Mouse (Mus musculus) embryonic facial prominence, embryonic 13.5 days (tissue): ENCODE results near the gene Gm42420. TPM values are rescaled to one million over a fixed set of nuclear protein-coding genes. Genes with fewer than 3 reads are reported as not detected.

Experiments
- ATAC-seq: fragments of 200-750 bp; cut with Nextera tagmentation; 2 replicates; pipeline ENCODE4 v1.8.0; 2017; ENCODE audit warnings: low read depth; ENCODE audit not compliant: insufficient number of reproducible peaks, insufficient read depth, low FRiP score, low TSS enrichment
- H3K27ac ChIP-seq: fragments of 300-500 bp; sonication (generic); 2 replicates; pipeline ENCODE4 v1.5.1; 2015; ENCODE audit warnings: moderate library complexity, mild to moderate bottlenecking, inconsistent platforms
- H3K27me3 ChIP-seq: fragments of 300-500 bp; sonication (generic); 2 replicates; pipeline ENCODE4 v1.6.1; 2015; ENCODE audit warnings: mild to moderate bottlenecking, inconsistent platforms
- H3K36me3 ChIP-seq: fragments of 300-500 bp; sonication (generic); 2 replicates; pipeline ENCODE4 v1.6.1; 2015; ENCODE audit warnings: mild to moderate bottlenecking, inconsistent platforms
- H3K4me1 ChIP-seq: fragments of 300-500 bp; sonication (generic); 2 replicates; pipeline ENCODE4 v1.6.1; 2015; ENCODE audit warnings: inconsistent platforms
- H3K4me2 ChIP-seq: fragments of 300-500 bp; sonication (generic); 2 replicates; pipeline ENCODE4 v1.6.1; 2015; ENCODE audit warnings: moderate library complexity, mild to moderate bottlenecking, inconsistent platforms
- H3K4me3 ChIP-seq: fragments of 300-500 bp; sonication (generic); 2 replicates; pipeline ENCODE4 v1.5.1; 2015; ENCODE audit warnings: mild to moderate bottlenecking, inconsistent platforms
- H3K9ac ChIP-seq: fragments of 300-500 bp; sonication (generic); 2 replicates; pipeline ENCODE4 v1.6.1; 2015; ENCODE audit warnings: mild to moderate bottlenecking, inconsistent platforms
- H3K9me3 ChIP-seq: fragments of 300-500 bp; sonication (generic); 2 replicates; pipeline ENCODE4 v1.6.1; 2016; ENCODE audit warnings: inconsistent platforms
- WGBS: fragments of 180-500 bp; shearing (Covaris S2); methylation state at CpG from one replicate; pipeline ENCODE4 v1.1.7; 2015; ENCODE audit warnings: mixed read lengths; 5-methylcytosine and 5-hydroxymethylcytosine counted together
- polyA plus RNA-seq: library from polyadenylated mRNA; unstranded; fragments of >200 nt; fragmentation: Nextera tagmentation; extraction: Ambion mirVana; gene quantifications from 2 replicates; pipeline ENCODE4 v1.2.1, GENCODE M21; 2015

The Gm42420 gene
- polyA plus RNA-seq, 1 experiment from 2014 or later: not detected

- H3K9ac ChIP-seq: 0 out of 2 replicates have a peak overlapping the region, but pooled peaks have one; percentile 11
- no peak for ATAC-seq
- WGBS: 74% methylated on average over 12 of the region's 12 CpGs
- no peaks in the 10 kb centered on the region for H3K27me3 ChIP-seq
- peak overlapping the region; percentile 71 for H3K4me2 ChIP-seq
- H3K9me3 ChIP-seq: no peaks in the 10 kb centered on the region
- peaks cover 47% of the 10 kb centered on the region for H3K4me1 ChIP-seq
- no peak overlapping the region; the same call in 1 of the 2 replicates for H3K27ac ChIP-seq
- peaks cover 16% of the 10 kb centered on the region for H3K36me3 ChIP-seq
- no peak overlapping the region for H3K4me3 ChIP-seq
Measured at GRCm38 (mm10) chr6:39554888-39555647, 30.5 kb upstream of the Gm42420 start.

- Histone ChIP-seq H3K9ac (0 out of 2 replicates have a peak overlapping the region, but pooled peaks have one; percentile 11), H3K4me1 (peaks cover 47% of the 10 kb centered on the region), H3K4me3 (no peak overlapping the region), H3K27ac (no peak overlapping the region; the same call in 1 of the 2 replicates), H3K36me3 (peaks cover 16% of the 10 kb centered on the region), H3K9me3 (no peaks in the 10 kb centered on the region), H3K4me2 (peak overlapping the region; percentile 71), H3K27me3 (no peaks in the 10 kb centered on the region)
- no peak for ATAC-seq
- WGBS: 72% methylated on average over 2 of the region's 2 CpGs
Measured at GRCm38 (mm10) chr6:39555648-39555945, 30.0 kb upstream of the Gm42420 start.

- peak; percentile 66 for ATAC-seq
- peaks cover 10% of the 10 kb centered on the region; the same call in 1 of the 2 replicates for H3K36me3 ChIP-seq
- peaks cover 46% of the 10 kb centered on the region for H3K4me1 ChIP-seq
- no peaks in the 10 kb centered on the region for H3K27me3 ChIP-seq
- under 1% methylated on average over 43 of the region's 54 CpGs for WGBS
- peak overlapping the region; percentile 71 for H3K4me2 ChIP-seq
- H3K4me3 ChIP-seq: peak overlapping the region; percentile 71
- peak overlapping the region; percentile 94 for H3K9ac ChIP-seq
- peak overlapping the region; percentile 94 for H3K27ac ChIP-seq
- no peaks in the 10 kb centered on the region for H3K9me3 ChIP-seq
Measured at GRCm38 (mm10) chr6:39556900-39557659, 28.5 kb upstream of the Gm42420 start.

- peak; percentile 94 for ATAC-seq
- Histone ChIP-seq H3K36me3 (peaks cover 10% of the 10 kb centered on the region; the same call in 1 of the 2 replicates), H3K4me3 (peak within 1 kb of the TSS; percentile 71), H3K27ac (peak within 1 kb of the TSS; percentile 94), H3K4me1 (peaks cover 42% of the 10 kb centered on the region), H3K4me2 (peak within 1 kb of the TSS; percentile 71), H3K9ac (peak within 1 kb of the TSS; percentile 94), H3K27me3 (no peaks in the 10 kb centered on the region), H3K9me3 (no peaks in the 10 kb centered on the region)
- under 1% methylated on average over 50 of the region's 50 CpGs for WGBS
Measured at GRCm38 (mm10) chr6:39557723-39558261, 27.8 kb upstream of the Gm42420 start, which contains the start of gene Dennd2a. Dennd2a (minus strand) TSS chr6:39557867.

- peaks cover 3% of the 10 kb centered on the region; the same call in 1 of the 2 replicates for H3K36me3 ChIP-seq
- no peaks in the 10 kb centered on the region for H3K9me3 ChIP-seq
- no peak overlapping the region for H3K9ac ChIP-seq
- no peak for ATAC-seq
- no peak overlapping the region for H3K27ac ChIP-seq
- WGBS: 46% methylated on average over 6 of the region's 6 CpGs
- H3K4me2 ChIP-seq: no peak overlapping the region
- no peaks in the 10 kb centered on the region for H3K27me3 ChIP-seq
- no peak overlapping the region for H3K4me3 ChIP-seq
- H3K4me1 ChIP-seq: peaks cover 43% of the 10 kb centered on the region
Measured at GRCm38 (mm10) chr6:39559276-39559939, 26.1 kb upstream of the Gm42420 start.

GRCm38 (mm10) chr6:39562166-39563015 is 23.2 kb upstream of the Gm42420 start:
- WGBS: 19% methylated on average over 23 of the region's 23 CpGs
- peaks cover 19% of the 10 kb centered on the region for H3K4me1 ChIP-seq
- H3K27ac ChIP-seq: no peak overlapping the region
- ATAC-seq: no peak
- no peaks in the 10 kb centered on the region for H3K27me3 ChIP-seq
- H3K4me2 ChIP-seq: peak overlapping the region; percentile 48
- no peak overlapping the region for H3K9ac ChIP-seq
- H3K4me3 ChIP-seq: 0 out of 2 replicates have a peak overlapping the region, but pooled peaks have one; percentile 8
- no peaks in the 10 kb centered on the region for H3K9me3 ChIP-seq
- no peaks in the 10 kb centered on the region for H3K36me3 ChIP-seq

GRCm38 (mm10) chr6:39567528-39567927 is 18.0 kb upstream of the Gm42420 start:
- Histone ChIP-seq H3K4me1 (0 out of 2 replicates have a peak, but pooled peaks cover 4% of the 10 kb centered on the region), H3K4me2 (no peak overlapping the region), H3K9me3 (no peaks in the 10 kb centered on the region), H3K4me3 (no peak overlapping the region), H3K36me3 (no peaks in the 10 kb centered on the region), H3K27me3 (no peaks in the 10 kb centered on the region), H3K9ac (no peak overlapping the region), H3K27ac (no peak overlapping the region)
- WGBS: 15% methylated on average over 5 of the region's 5 CpGs
- ATAC-seq: no peak

GRCm38 (mm10) chr6:39570426-39570825 is 15.1 kb upstream of the Gm42420 start:
- no peak for ATAC-seq
- Histone ChIP-seq H3K4me1 (peaks cover 8% of the 10 kb centered on the region), H3K9me3 (no peaks in the 10 kb centered on the region), H3K4me3 (no peak overlapping the region), H3K4me2 (no peak overlapping the region), H3K9ac (no peak overlapping the region), H3K27ac (no peak overlapping the region), H3K27me3 (no peaks in the 10 kb centered on the region), H3K36me3 (no peaks in the 10 kb centered on the region)
- 75% methylated on average over 3 of the region's 3 CpGs for whole genome bisulfite sequencing

- peak; percentile 87 for ATAC-seq
- Histone ChIP-seq H3K27me3 (no peaks in the 10 kb centered on the region), H3K9ac (peak within 1 kb of the TSS; percentile 91), H3K9me3 (no peaks in the 10 kb centered on the region), H3K27ac (peak within 1 kb of the TSS; percentile 96), H3K4me1 (peaks cover 8% of the 10 kb centered on the region), H3K4me3 (peak within 1 kb of the TSS; percentile 88), H3K36me3 (peaks cover 19% of the 10 kb centered on the region; the same call in 1 of the 2 replicates), H3K4me2 (peak within 1 kb of the TSS; percentile 87)
- WGBS: under 1% methylated on average over 49 of the region's 49 CpGs
Measured at GRCm38 (mm10) chr6:39573791-39574554, 11.6 kb upstream of the Gm42420 start, which contains the start of gene Adck2. Adck2 (plus strand) TSS chr6:39573873.

- Histone ChIP-seq H3K9ac (peak overlapping the region; percentile 91), H3K4me3 (peak overlapping the region; percentile 88), H3K4me2 (peak overlapping the region; percentile 87), H3K27me3 (no peaks in the 10 kb centered on the region), H3K36me3 (peaks cover 25% of the 10 kb centered on the region), H3K27ac (peak overlapping the region; percentile 96), H3K9me3 (no peaks in the 10 kb centered on the region), H3K4me1 (peaks cover 8% of the 10 kb centered on the region)
- WGBS: 17% methylated on average over 10 of the region's 10 CpGs
- ATAC-seq: no peak; the same call in 1 of the 2 replicates
Measured at GRCm38 (mm10) chr6:39574555-39574869, 11.0 kb upstream of the Gm42420 start.
